Mouse (Mus musculus): Measurements from ENCODE around the gene Cend1.
"Not testable (repeated sequence)": the region's sequence is repeated elsewhere in the genome, so short reads cannot be mapped to it uniquely, and the experiment has no call there.

The Cend1 gene

GRCm38 (mm10) chr7:141426948-141427730 is 2.2 kb downstream of the Cend1 start:
- no peak for DNase-seq

GRCm38 (mm10) chr7:141423811-141424210 is 5.5 kb downstream of the Cend1 start:
- no peak for DNase-seq

GRCm38 (mm10) chr7:141420030-141420702 is 9.1 kb downstream of the Cend1 start:
- DNase-seq = no peak

- DNase-seq = peak in 1 of 2 experiments; percentile 78
These were observed 10.3 kb downstream of the Cend1 start for GRCm38 (mm10) chr7:141418970-141419369.

DNA sequence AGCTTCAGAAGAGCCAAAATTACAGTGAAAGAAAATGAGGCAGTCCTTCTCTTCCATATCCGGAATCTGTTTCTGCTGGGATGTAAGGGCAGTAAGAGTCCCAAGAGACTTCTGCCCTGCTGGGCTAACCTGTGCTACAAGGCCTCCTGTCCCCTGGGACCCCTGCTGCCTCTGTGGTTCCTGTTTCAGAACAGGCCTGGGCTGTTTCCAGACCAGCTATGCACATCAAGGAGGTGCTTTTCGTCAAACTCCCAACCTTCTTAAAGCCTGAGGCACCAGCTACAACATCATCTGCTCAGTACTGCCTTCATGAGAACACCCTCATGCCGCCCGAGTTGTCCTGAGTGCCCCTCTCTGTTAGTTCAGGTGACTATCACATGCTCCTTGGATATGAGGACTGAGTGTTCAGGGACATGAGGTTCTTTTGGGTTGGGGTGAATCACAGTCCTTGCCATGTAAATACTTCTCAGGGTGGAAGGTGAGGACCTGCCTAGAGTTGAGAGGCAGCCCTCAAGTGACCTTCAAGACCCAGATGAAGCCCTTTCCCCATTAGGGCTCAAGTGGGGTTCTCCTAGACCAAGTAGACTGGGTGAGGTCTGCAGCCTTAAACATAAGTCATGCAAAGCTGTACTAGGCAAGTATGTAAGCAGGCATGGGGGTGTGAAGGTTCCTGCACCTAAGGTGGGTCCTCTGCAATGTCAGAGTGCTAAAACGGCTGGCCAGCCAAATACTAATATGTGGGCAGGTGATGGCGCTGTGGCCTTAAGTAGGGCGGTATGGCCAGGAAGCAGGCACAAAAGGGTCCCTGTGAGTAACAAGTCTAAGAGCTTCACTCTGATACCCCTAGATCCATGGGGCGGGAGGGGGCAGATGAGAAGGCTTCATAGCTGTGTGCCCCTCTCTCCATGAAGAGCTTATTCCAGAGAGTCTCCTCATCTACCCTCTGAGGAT is 11.3 kb downstream of the Cend1 start:
- no peak for DNase-seq

- DNase-seq = no peak
These were observed 13.0 kb downstream of the Cend1 start for GRCm38 (mm10) chr7:141416144-141416841.

GRCm38 (mm10) chr7:141413809-141414584 is 15.3 kb downstream of the Cend1 start, which contains the start of gene Gatd1:
Gene Gatd1, minus strand, starts transcription at chr7:141414136.
- peak; percentile 100 for DNase-seq

DNA sequence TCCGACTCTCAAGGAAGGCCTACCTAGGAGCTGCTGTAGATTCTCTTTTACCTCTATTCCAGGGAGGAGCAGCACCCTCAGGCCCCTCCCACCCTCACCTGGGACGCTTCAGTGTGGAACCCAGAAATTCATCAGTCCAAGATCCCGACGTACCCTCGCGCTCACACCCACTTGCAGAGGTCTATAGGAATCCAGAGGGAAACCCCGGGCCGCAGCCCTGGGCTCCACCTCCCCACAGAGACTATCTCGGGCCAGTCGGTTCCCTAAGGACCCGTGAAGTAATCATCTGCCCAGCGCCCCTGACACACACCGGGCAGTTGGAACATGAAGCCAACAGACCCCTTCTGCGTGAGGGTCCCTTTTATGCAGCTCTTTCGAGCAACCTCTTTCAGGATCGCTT is 16.0 kb downstream of the Cend1 start:
- DNase-seq = peak in 1 of 2 experiments; percentile 34

DNA sequence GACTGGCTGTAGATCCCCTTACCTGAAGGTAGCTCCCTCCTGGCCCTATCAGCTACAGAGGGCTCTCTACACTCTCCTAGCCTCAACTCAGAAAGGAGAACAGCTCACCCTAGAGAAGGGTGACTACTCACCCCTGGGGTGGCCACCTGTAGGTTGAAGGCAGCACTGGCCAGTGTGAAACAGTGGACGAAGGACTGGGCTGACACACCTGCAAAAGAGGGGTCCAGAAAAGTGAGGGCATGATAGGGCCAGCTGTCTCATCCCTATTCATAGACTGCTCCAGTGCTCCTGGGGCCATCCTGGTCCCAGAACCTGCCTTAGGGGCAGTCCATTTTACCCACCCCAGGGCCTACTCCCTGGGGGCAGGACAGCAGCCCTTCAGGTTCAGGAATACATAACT is 17.6 kb downstream of the Cend1 start:
- no peak for DNase-seq

DNA sequence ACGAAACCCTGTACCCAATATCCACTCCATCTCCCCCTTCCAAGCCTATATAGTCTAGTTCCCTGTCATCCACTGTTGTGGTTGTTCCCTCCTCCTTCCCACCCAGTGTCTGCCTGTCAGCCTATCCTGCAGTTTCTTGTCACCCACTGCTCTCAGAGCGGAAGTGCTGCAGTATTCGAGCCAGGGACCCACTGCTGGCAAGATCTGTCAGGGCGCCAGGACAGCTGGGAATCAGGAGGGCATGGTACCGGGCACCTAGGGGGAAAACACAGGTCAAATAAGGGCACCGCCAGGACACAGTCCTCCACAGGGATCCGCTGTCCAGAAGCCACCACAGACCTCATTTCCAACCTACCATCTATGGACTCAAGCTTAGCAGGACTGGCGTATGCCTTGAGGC is 18.7 kb downstream of the Cend1 start:
- no peak for DNase-seq

DNA sequence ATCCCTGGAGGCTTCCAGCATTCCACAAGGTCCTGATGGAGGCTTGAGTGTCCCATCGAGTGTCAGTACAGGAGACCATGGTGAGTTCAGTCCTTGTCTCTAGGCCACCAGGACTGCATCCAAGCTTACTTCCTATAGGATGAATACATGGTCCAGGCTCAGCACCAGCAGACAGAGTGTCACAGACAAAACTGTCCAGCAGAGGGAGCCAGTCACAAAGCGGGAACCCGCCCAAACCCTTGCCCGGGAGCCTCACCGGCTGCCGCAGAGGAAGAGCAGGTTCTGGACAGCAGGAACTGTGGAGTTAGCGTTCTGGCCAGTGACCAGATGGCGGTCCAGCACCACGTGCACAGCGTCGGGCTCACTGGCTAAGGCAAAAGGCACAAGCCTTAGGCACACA is 20.5 kb downstream of the Cend1 start:
- peak; percentile 90 to 94 for DNase-seq

- DNase-seq = not testable (repeated sequence)
These were observed 21.6 kb downstream of the Cend1 start for GRCm38 (mm10) chr7:141407670-141408069.

DNA sequence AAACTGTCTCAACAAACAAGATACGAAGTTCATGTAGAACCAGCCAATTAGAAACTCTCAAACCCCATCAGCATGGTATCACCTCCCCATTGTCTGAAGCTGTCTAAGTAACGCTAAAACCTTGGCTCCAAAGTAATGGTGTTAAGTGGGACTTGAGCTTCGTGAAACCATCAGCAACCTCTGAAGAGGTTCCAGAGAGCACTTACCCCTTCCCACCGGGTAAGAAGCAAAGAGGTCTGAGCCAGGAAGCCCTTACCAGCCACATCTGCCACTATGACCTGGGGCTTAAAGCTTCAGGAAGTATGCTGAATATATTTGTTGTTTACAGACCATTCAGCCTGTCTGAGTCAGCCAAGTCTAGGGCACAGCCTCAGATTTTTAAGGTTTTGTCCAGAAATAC is 23.8 kb downstream of the Cend1 start:
- DNase-seq = no peak

DNA sequence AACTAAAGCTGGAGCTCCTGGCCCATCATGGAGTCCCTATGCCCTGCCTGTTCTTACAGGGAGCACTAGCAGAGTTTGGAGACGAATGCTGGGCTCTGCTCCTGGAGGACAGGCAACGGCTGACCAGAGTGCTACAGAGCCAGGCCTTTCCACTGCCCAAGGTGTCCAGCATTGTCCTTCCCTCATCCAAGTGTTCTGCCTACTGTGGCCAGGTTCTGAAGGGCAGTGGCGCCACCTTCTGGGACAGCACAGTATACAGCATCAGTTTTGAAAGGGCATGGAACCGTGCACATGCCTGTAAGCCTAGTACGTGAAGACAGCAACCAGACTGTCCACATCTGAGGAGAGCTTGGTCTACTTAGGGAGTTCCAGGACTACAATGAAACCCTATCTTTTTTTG is 26.0 kb downstream of the Cend1 start:
- DNase-seq = peak; percentile 58 to 82

DNA sequence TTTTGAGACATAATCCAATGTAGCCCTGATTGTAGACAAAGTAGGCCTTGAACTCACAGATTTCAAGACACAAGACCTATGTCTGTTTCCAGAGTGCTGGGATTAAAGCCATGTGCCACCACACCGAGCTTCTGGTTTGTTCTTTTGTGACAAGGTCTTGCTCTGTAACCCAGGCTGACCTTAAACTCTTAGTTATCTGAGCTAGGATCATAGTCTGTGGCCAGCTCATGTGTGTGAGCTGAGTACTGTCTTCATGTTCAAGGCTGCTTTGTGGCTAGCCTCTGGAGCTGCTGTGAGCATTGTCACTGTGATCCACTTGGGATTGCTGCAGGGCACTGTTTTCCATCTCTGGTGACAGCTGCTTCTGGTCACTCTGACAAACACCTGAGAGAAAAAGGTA is 33.9 kb downstream of the Cend1 start:
- no peak for DNase-seq

DNA sequence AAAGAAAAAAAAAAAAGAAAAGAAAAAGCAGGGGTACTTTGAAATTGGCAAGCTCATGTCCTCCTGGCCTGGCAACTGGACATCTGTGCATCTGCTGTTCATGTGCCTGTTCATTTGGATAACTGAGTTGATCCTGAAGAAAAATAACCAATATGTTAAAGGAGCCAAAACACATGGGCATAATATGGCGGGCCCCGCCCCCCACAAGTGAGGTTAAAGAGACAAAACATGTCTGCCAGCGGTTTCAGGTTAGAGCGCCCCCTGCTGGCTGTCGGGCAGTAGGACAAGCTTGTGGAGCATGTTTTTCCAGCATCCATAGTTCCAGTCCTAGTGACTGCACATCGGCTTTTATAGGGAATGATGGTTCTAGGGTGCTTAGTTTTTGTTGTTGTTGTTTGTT is 34.5 kb downstream of the Cend1 start:
- peak; percentile 66 to 88 for DNase-seq

- no peak for DNase-seq
These were observed 35.1 kb downstream of the Cend1 start for GRCm38 (mm10) chr7:141394158-141394557.

DNA sequence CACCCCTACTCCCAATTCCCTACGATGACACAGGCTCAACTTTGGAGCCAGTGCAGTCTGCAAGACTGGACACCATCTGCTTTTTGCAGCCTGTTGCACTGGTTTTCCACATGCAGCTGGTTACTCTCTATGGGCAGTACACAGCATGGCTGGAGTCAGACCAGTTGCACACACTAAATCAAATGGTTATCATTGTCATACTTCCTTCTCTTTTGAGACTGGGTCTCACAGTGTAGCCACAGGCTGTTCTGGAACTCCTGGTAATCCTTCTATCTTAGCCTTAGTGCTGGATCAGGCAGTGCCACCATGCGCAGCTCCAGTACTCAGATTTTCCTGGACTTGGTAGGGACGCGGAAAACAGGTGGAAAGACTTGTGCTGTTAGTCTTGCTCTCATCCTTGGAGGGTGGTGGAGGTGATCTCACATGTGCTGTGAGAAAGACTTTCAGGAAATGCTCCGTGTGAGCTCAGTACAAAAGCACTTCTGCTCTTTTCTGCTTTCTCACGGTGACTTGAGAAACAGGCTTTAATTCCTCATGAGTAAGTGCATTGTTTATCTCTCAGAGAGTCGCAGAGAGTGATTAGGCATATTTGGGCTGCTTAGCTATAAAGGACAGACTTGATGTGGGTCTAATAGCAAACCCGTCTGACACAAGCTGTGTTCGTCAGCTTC is 36.6 kb downstream of the Cend1 start:
- no peak for DNase-seq

DNA sequence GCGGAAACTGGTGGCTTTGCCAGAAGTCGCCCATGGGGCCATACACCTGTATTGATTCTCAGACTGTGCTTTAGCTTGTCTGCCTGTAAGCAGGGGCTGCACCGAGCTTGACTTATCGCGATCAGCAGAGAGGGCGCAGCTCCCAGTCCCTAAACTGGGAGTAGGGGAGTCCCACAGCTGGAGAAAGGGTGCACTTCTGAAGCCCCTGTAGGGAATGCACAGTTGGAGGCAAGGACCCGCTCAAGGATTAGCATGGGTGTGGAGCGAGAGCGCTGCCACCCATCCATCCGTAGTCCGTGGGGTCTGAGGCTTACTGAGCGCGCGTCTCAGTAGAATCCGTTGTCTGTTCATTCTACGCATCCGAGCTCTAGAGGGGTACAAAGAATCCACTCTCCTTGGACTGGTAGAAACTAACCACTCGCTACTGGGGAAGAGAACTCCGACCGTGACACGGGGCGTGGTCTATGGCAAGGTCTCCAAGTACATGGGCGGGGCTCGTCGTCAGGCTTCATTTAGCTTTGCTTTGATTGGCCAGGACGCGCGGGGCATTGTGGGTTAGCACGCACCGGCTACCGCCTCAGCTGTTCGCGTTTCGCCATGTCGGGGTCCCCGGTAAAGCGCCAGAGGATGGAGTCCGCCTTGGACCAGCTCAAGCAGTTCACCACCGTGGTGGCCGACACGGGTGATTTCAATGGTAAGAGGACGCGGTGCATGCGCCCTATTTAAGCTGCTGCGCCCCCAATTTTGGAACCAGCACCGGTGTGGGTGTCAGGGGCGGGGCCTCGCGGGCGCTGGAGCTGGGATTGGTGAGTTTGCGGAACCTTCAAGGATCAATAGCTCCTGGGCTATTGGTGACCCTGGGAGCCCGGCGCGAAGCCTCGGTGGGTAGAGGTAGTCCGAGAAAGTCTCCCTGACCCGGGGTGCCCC is 37.4 kb downstream of the Cend1 start, which contains the start of gene Taldo1:
Gene Taldo1, plus strand, starts transcription at position 575 of the 927 bp plus-strand sequence.
- DNase-seq = peak; percentile 99

Measured in kidney, postnatal 36 days (tissue).